Mouse (Mus musculus): ENCODE measurements at regions not wholly inside any gene's neighbourhood (a gene's known extent, or its start where the extent isn't known, plus 50 kb on each side); places are given as distances from the start of the nearest gene placed in this dataset.
"Not testable (repeated sequence)": the region's sequence is repeated elsewhere in the genome, so short reads cannot be mapped to it uniquely, and the experiment has no call there.

DNA sequence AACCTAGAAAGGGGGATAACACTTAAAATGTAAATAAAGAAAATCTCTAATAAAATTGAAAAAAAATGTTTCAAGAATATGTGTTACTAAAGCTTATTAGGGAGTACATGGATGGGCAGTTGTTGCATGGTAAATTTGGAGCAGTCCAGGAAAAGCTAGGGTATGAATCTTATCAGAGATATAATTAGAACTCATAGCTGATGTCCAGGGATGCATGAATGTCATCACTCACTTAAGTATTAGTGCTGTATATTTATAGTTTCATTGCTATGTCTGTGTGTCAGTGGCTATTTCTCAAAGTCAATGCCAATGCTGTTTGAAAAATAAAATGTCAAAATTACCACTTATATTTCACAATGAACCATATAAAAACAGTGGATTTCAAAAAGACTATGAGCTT, 165.2 kb downstream of the Slitrk1 start:
- H3K9ac ChIP-seq, result no peak overlapping the region
- no peak overlapping the region for H3K27ac ChIP-seq (ENCODE audit: low read depth, low read length)
- no peak for TF ChIP-seq CTCF (IDR thresholded peaks at IDR 0.05; ENCODE audit: low read depth)
- no peaks in the 10 kb centered on the region for H3K36me3 ChIP-seq (ENCODE audit: insufficient read depth)
- no peaks in the 10 kb centered on the region for H3K4me1 ChIP-seq (ENCODE audit: insufficient read depth)
- no peak for DNase-seq
- no peak overlapping the region for H3K4me2 ChIP-seq (ENCODE audit: low read depth)
- ATAC-seq, result no peak
- H3K4me3 ChIP-seq (ENCODE audit: low read depth, low read length), result no peak overlapping the region
- H3K27me3 ChIP-seq (ENCODE audit: insufficient read depth, low read length), result no peaks in the 10 kb centered on the region
- no peaks in the 10 kb centered on the region for H3K9me3 ChIP-seq (ENCODE audit: low read length)

DNA sequence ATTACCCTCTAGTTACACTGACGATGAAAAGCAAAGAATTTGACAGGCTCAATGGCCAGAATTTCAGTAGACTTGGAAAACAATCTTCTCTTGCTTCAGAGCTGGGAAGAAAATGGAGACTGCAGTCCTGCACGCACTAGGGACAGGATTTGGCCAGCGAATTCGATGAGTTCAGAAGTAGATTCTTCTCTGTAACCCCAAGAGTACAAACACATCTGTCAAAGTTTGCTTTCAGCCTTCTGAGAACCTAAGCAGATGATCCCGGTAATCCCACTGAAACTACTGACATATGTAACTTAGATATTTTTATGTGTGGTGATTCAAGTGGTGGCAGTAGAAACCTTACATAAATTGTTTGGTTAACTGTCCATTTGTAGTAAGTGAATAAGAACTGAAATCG, 202.1 kb downstream of the Slitrk1 start:
- H3K27ac ChIP-seq (ENCODE audit: low read depth, low read length), result no peak overlapping the region
- H3K36me3 ChIP-seq (ENCODE audit: insufficient read depth), result no peaks in the 10 kb centered on the region
- H3K4me3 ChIP-seq (ENCODE audit: low read depth, low read length), result no peak overlapping the region
- DNase-seq, result no peak
- TF ChIP-seq CTCF (IDR thresholded peaks at IDR 0.05; ENCODE audit: low read depth), result no peak
- H3K4me2 ChIP-seq (ENCODE audit: low read depth), result no peak overlapping the region
- H3K9me3 ChIP-seq (ENCODE audit: low read length), result no peaks in the 10 kb centered on the region
- H3K27me3 ChIP-seq (ENCODE audit: insufficient read depth, low read length), result no peaks in the 10 kb centered on the region
- ATAC-seq, result no peak
- WGBS, result 85% methylated on average over 6 of the region's 6 CpGs
- H3K9ac ChIP-seq, result no peak overlapping the region
- no peaks in the 10 kb centered on the region for H3K4me1 ChIP-seq (ENCODE audit: insufficient read depth)

DNA sequence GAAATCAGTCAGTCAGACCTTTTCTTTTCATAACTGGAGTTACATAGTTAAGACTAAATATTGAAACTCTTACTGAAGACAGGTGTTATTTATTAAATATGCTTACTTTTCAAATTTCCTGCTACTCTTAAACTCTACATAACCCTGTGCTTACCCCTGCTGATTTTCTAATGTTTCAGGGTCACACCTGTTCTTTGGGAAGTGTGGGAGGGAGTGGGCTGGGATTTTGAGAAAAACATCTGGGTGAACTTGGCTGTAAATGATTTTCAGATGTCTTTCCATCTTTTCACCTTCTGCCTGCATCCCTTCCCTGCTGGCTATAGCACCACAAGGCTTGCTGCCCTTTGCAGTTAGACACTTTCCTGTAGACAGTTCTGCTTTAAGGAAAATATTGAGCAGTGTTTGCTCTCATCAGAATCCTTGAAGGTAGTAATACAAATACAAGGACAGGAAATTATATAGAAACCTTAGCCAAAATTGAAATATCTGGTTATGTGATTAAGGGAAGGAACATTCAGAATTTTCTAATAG, 204.8 kb downstream of the Slitrk1 start:
- no peak overlapping the region for H3K27ac ChIP-seq (ENCODE audit: low read depth, low read length)
- H3K4me3 ChIP-seq (ENCODE audit: low read depth, low read length), result no peak overlapping the region
- H3K9me3 ChIP-seq (ENCODE audit: low read length), result no peaks in the 10 kb centered on the region
- ATAC-seq (no peak), DNase-seq (no peak)
- no peaks in the 10 kb centered on the region for H3K4me1 ChIP-seq (ENCODE audit: insufficient read depth)
- no peak overlapping the region for H3K4me2 ChIP-seq (ENCODE audit: low read depth)
- no peaks in the 10 kb centered on the region for H3K36me3 ChIP-seq (ENCODE audit: insufficient read depth)
- H3K9ac ChIP-seq, result no peak overlapping the region
- TF ChIP-seq CTCF (IDR thresholded peaks at IDR 0.05; ENCODE audit: low read depth), result no peak
- no peaks in the 10 kb centered on the region for H3K27me3 ChIP-seq (ENCODE audit: insufficient read depth, low read length)

DNA sequence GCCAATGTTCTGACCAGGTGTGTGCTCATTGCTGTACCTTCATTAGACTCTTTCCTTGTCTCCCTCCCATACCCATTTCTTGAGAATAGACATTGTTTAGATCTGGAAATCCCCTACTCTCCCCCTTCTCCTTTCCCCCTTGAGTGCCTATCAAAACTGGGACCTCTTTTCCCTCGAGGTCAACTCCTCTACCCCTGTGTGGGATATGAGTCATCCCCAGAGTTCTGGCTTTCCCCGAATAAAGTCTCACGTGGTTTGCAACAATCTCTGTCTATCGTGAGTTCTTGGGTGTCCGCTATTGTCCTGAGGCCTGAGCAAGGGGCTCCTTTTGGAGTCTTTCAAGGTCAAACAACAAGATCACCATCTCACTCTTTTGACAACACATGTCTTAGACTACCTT, 209.3 kb downstream of the Slitrk1 start:
- not testable (repeated sequence) for DNase-seq; H3K9ac ChIP-seq; H3K4me3 ChIP-seq (ENCODE audit: low read depth, low read length); ATAC-seq; H3K9me3 ChIP-seq (ENCODE audit: low read length); H3K27me3 ChIP-seq (ENCODE audit: insufficient read depth, low read length); H3K27ac ChIP-seq (ENCODE audit: low read depth, low read length); H3K4me2 ChIP-seq (ENCODE audit: low read depth); H3K4me1 ChIP-seq (ENCODE audit: insufficient read depth); H3K36me3 ChIP-seq (ENCODE audit: insufficient read depth)
- WGBS, result 88% methylated on average over 5 of the region's 5 CpGs

DNA sequence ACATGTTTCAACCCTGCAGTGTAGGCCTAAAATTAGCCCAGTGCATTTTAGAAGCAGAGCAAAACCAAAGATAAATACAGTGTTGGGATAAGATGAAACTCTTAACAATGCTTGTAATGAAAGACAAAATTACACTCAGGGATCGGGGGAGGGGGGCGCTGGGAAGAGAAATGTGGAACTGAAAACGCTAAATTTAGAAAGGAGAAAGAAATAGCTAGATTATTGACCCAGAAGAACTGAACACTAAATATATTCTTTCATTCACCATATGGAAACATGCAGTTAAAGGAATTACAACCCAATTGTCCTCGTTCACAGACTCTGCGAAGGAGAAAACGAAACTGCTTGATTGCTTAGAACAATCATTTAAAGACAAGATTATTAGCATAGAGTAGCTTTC, 249.1 kb downstream of the Slitrk1 start:
- H3K36me3 ChIP-seq (ENCODE audit: insufficient read depth), result no peaks in the 10 kb centered on the region
- H3K27ac ChIP-seq (ENCODE audit: low read depth, low read length), result no peak overlapping the region
- no peak overlapping the region for H3K4me3 ChIP-seq (ENCODE audit: low read depth, low read length)
- DNase-seq (no peak), ATAC-seq (no peak)
- no peak overlapping the region for H3K9ac ChIP-seq
- H3K4me2 ChIP-seq (ENCODE audit: low read depth), result no peak overlapping the region
- no peaks in the 10 kb centered on the region for H3K9me3 ChIP-seq (ENCODE audit: low read length)
- no peak for TF ChIP-seq CTCF (IDR thresholded peaks at IDR 0.05; ENCODE audit: low read depth)
- H3K27me3 ChIP-seq (ENCODE audit: insufficient read depth, low read length), result no peaks in the 10 kb centered on the region
- 63% methylated on average over 6 of the region's 6 CpGs for WGBS
- H3K4me1 ChIP-seq (ENCODE audit: insufficient read depth), result no peaks in the 10 kb centered on the region

DNA sequence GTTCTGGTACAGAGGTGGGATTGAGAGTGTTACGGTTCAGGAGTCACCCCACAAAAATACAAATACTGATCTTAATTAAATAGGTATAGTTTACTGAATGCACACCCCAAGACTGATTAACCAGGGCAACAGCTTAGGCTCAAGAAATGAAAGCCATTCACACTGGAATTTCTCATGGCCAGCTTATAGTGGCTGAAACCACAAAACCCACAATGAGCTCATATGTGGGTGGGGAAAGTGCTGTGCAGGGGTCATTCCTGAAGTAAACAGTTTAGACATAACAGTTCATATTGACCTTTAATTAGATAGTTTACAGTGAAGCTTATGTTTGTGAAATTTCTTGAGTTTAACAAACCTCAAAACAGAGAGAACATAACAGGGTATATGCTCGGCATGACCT, 275.7 kb downstream of the Slitrk1 start:
- no peaks in the 10 kb centered on the region for H3K4me1 ChIP-seq (ENCODE audit: insufficient read depth)
- H3K9me3 ChIP-seq (ENCODE audit: low read length), result no peaks in the 10 kb centered on the region
- H3K4me2 ChIP-seq (ENCODE audit: low read depth), result no peak overlapping the region
- TF ChIP-seq CTCF (IDR thresholded peaks at IDR 0.05; ENCODE audit: low read depth), result no peak
- ATAC-seq, result no peak
- H3K9ac ChIP-seq, result no peak overlapping the region
- no peak overlapping the region for H3K4me3 ChIP-seq (ENCODE audit: low read depth, low read length)
- no peaks in the 10 kb centered on the region for H3K27me3 ChIP-seq (ENCODE audit: insufficient read depth, low read length)
- H3K36me3 ChIP-seq (ENCODE audit: insufficient read depth), result no peaks in the 10 kb centered on the region
- no peak for DNase-seq
- no peak overlapping the region for H3K27ac ChIP-seq (ENCODE audit: low read depth, low read length)
- WGBS, result 82% methylated on average over 2 of the region's 2 CpGs

DNA sequence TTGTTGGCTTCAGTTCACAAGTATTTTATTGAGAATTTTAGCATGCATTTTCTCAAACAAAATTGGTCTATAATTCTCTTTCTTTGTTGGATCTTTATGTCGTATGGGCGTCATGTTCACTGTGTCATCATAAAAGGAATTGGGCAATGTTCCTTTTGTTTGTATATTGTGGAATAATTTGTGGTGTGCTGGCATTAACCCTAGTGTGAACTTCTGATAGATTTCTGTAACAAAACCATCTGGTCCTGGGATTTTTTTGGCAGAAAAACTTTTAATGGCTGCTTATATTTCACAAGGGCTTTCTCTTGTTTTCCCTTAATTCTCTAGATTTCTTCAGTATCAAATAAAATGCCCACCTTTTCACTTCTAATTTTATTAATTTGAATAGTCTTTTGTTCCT, 278.7 kb downstream of the Slitrk1 start:
- Histone ChIP-seq H3K27ac (ENCODE audit: low read depth, low read length) (no peak overlapping the region), H3K9ac (no peak overlapping the region), H3K4me1 (ENCODE audit: insufficient read depth) (no peaks in the 10 kb centered on the region), H3K36me3 (ENCODE audit: insufficient read depth) (no peaks in the 10 kb centered on the region), H3K9me3 (ENCODE audit: low read length) (no peaks in the 10 kb centered on the region), H3K4me3 (ENCODE audit: low read depth, low read length) (no peak overlapping the region), H3K27me3 (ENCODE audit: insufficient read depth, low read length) (no peaks in the 10 kb centered on the region), H3K4me2 (ENCODE audit: low read depth) (no peak overlapping the region)
- no peak for DNase-seq
- 59% methylated on average over 2 of the region's 2 CpGs for WGBS
- ATAC-seq, result no peak
- no peak for TF ChIP-seq CTCF (IDR thresholded peaks at IDR 0.05; ENCODE audit: low read depth)

DNA sequence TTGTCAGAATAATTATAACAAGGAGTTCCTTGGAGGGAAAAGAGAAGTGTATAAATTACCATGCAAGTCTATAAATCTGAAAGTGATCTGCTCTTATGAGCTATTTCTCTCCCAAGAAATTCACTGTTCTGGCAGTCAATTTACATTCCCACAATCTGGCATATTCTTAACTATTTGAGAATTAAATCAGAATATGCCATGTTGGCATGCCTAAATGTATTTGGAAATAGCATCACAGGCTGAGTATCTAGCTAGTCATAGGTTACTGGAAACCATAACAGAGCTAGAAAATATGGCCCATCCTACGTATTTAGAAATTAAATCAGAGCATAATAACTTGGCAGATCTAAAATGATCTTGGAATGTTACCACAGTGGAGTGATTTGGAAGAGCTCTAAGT, 303.9 kb downstream of the Slitrk1 start:
- Histone ChIP-seq H3K9me3 (ENCODE audit: low read length) (no peaks in the 10 kb centered on the region), H3K4me2 (ENCODE audit: low read depth) (no peak overlapping the region), H3K9ac (no peak overlapping the region), H3K4me3 (ENCODE audit: low read depth, low read length) (no peak overlapping the region), H3K36me3 (ENCODE audit: insufficient read depth) (no peaks in the 10 kb centered on the region), H3K27ac (ENCODE audit: low read depth, low read length) (no peak overlapping the region), H3K4me1 (ENCODE audit: insufficient read depth) (no peaks in the 10 kb centered on the region), H3K27me3 (ENCODE audit: insufficient read depth, low read length) (no peaks in the 10 kb centered on the region)
- WGBS, result 55% methylated on average over 1 of the region's 1 CpGs
- peak; percentile 92 for ATAC-seq
- no peak for TF ChIP-seq CTCF (IDR thresholded peaks at IDR 0.05; ENCODE audit: low read depth)
- peak; percentile 66 for DNase-seq
